Mouse (Mus musculus): ENCODE data around the gene Gm49333.
"Not testable (repeated sequence)": the region's sequence is repeated elsewhere in the genome, so short reads cannot be mapped to it uniquely, and the experiment has no call there.

The Gm49333 gene

DNA sequence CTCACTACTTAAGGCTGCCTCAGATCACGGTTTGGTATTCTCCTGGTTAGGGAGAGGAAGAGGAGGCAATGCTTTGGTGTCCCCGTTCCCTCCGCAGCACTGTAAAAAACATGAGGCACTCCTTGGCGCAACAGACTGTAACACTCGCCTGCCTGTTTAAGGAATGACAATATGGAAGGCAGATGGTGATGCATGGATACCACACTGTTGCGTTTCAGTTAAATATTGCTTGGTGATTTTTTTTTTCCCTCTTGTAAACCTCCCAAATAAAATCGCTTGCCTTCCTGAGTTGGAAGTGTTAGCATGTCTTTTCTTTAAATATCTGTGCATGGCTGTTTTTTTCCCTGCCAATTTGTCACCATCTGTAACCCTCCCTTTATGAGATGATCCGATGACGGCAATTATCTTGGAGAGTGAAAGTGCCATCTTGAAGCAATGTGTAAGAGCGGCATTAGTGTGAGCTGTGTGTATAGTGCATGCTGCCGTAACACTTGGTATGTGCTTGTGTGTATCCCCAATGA is 17.5 kb downstream of the Gm49333 start:
- DNase-seq, result peak; percentile 58

DNA sequence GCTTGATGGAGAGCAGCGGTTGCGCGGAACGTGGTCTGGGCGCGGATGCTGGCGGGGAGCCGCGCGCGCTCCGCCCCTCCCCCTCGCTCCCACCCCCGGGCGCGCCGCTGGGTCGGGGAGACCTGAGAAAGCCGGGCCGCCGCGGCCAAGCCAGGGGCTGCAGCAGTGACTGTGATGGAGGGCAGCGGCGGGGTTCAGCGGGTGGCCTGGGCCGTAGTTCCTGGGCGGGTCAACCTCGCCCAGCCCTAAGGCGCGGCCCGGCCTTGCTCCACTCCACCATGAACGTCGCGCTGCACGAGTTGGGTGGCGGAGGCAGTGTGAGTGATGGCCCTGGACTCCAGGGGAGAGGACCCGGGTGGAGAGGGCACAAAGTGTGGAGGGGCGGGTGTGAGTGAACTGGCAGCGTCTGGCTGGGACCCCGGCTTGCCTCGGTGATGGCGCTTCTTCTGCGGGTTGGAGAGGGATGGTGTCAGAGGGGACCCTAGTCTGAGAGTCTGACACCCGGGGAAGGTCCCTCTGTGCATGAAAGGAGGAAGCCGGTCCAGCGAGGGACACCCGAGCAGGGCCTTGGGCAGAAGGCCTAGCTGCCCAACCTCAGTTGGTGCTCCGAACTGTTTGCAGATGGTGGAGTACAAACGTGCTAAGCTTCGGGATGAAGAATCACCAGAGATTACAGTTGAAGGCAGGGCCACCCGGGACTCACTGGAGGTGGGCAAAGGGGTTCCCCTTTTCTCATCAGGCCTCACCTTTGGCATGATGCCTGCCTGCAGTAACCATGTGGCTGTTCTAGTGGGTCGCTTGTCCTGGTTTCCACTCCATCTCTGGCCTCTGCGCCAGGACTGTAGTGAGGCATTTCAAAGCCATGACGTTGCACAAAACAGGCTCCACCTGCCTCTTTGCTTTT is 18.6 kb downstream of the Gm49333 start, which contains the start of gene Ece2:
Ece2 (plus strand) TSS at position 98 of the 904 bp plus-strand sequence.
- DNase-seq, result peak; percentile 31

DNA sequence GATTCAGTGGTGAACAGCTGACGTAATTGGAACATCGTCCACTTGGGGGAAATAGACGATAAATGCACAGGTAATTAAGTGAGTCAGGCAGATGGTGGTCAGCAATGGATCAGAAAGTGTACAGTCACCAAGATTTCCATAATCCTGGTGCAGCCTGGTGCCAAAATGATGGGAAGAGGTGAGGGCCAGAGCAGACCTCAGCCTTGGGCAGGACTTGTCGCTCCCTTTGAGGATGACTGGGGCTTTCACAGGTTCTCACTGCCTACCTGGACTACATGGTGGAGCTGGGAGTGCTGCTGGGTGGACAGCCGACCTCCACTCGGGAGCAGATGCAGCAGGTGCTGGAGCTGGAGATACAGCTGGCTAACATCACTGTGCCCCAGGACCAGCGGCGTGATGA is 26.0 kb downstream of the Gm49333 start:
- no peak for DNase-seq

DNA sequence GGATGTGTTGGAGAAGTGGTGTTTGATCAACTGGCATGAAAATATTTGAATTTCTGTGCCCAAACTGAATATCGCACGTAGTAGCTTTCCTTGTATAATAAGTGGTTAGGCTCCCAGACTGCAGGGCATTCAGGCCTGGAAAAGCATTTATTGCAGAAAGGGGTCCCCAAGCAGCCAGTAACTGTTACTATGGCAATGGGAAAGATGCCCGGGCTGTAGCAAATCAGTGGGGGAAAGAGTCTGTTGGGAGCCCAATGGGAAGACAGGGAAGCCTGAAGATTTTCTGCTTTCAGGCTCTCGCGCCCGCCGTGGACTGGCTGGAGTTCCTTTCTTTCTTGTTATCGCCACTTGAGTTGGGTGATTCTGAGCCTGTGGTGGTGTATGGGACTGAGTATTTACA is 27.0 kb downstream of the Gm49333 start:
- peak; percentile 33 for DNase-seq

DNA sequence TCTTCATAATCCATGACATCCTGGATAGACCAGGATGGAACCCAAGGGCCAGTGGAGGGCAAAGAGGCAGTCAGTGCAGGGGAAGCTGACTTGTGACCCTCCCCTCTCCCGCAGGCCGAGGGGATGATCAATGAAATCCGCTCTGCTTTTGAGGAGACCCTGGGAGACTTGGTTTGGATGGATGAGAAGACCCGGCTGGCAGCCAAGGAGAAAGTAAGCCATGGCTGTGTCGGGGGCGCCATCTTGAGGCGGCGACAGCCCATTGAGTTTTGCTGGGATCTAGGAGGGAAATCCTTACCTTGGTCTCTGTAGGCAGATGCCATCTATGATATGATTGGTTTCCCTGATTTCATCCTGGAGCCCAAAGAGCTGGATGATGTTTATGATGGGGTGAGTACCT is 30.8 kb downstream of the Gm49333 start:
- DNase-seq, result peak; percentile 78

DNA sequence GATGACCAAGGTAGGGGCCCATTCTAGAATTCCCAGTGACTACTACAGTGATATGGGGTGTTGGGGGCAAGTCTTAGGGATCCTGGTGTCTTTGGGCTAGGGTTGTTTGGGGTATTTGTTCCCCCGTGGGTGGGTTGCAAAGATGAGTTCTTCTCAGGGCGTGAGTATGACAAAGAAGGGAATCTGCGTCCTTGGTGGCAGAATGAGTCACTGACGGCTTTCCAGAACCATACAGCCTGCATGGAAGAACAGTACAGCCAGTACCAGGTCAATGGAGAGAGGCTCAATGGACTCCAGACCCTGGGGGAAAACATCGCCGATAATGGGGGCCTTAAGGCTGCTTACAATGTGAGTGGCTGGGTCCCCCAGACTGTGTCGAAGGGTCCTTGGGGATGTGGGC is 32.5 kb downstream of the Gm49333 start:
- no peak for DNase-seq

DNA sequence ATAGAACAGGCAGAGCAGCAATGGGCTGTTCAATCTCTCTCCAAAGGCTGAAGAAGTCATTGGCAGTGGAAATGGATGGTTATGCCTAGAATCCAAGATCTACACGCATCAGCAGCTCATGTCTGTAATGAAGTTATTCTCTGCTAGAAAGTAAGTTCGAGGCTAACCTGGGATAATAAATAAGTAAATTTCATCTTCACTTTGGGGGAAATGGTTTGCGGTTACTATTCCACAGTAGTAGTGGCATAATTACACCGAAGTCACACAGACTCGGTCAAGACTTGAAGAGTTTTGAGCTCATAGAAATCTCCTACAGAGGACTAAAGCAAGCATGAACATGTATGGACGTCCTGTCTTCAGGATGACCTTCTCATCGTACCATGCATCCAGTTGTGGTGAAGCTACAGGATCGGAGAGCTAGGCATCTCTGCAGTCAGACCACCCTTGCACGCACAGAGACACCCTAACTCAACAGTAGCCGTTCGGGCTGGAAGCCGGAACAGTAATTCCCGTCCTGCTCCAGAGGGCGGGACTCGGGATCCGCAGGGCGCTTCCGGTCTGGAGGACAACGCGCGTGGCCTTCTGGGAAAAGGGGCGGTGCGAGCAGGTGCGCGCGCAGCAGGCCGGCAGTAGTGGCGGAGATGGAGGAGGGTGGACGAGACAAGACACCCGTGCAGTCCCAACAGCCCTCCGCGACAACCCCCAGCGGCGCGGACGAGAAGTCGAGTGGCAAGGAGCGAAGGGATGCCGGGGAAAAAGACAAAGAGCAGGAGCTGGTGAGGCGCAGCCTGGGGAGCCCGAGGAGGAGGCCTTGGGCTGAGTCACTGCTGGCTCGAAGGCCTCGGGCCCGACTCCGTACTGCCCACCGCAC is 39.9 kb downstream of the Gm49333 start, which contains the start of gene Psmd2:
Psmd2 (plus strand) TSS at position 577 of the 871 bp plus-strand sequence.
- peak; percentile 98 for DNase-seq

DNA sequence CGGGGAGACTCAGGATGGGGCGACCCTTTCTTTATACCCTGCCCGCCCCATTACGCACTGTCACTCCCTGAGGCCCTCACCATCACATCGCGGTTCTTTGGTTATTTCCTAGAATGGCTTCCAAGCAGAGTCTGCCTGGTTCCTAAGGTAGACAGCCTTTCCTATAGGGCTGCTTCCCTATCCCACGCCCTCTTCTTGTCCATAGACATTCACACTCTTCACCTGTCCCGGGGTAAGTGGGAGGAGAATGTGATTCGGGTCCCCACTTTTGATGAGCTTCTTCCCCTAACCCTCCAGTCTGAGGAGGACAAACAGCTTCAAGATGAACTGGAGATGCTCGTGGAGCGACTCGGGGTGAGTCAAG is 40.5 kb downstream of the Gm49333 start:
- DNase-seq, result no peak

DNA sequence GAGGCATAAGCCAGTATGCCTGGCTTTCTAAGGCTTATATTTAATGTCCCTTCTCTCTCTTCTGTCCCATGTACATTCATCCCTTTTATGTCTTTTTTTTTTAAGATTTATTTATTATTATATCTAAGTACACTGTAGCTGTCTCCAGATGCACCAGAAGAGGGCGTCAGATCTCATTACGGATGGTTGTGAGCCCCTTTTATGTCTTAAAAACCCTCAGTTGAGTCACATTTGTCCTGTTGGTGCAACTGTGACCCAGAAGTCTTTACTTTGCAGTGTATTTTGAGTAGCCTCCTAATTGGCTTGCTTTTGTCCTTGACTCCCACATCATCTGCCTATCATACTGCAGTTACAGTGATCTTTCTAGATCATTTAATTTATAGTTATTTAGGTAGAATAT is 41.9 kb downstream of the Gm49333 start:
- no peak for DNase-seq

DNA sequence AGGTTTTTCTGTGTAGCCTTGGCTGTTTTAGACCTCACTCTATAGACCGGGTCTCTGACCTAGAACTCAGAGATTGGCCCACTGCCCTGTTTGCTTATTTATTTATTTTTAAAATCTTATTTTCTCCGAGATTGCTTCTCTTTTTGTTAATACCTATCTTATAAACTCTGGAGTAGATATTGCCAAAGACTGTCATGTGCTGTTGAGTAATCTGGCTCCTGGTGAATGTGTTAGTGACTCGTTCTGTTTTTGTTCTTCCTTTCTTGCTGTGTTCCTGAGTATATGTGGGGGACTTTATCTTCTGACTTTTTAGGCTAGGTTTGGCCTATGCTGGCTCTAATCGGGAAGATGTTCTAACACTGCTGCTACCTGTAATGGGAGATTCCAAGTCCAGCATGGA is 46.3 kb downstream of the Gm49333 start:
- no peak for DNase-seq

DNA sequence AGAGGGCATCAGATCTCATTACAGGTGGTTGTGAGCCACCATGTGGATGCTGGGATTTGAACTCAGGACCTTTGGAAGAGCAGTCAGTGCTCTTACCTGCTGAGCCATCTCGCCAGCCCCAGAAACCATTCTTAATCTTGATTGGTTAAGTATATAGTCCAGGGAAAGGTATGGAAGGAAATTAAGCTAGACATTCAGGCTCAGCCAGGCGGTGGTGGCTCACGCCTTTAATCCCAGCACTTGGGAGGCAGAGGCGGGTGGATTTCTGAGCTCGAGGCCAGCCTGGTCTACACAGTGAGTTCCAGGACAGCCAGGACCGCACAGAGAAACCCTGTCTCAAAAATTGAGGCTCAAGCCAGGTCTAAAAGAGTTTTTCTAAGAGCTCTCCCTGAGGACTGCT is 56.6 kb downstream of the Gm49333 start, which contains the start of gene Eif4g1:
Eif4g1 (plus strand) TSS at position 301 of the 400 bp plus-strand sequence.
- not testable (repeated sequence) for DNase-seq

DNA sequence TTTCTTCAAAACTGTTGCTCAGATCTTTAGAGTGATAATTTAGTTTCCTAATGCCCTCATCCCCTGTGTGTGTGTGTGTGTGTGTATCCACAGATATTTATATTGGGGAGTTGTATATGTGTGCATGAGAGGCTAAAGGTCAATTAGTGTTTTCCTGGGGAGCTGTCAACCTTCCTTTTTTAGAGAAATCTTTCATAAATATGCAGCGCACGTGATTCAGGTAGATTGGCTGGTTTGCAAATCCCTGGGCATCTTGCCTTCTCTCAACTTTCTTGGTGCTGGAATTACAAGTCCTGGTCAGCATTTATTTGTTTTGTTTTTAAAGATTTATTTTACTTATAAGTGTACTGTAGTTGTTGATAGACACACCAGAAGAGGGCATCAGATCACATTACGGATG is 58.9 kb downstream of the Gm49333 start:
- no peak for DNase-seq

DNA sequence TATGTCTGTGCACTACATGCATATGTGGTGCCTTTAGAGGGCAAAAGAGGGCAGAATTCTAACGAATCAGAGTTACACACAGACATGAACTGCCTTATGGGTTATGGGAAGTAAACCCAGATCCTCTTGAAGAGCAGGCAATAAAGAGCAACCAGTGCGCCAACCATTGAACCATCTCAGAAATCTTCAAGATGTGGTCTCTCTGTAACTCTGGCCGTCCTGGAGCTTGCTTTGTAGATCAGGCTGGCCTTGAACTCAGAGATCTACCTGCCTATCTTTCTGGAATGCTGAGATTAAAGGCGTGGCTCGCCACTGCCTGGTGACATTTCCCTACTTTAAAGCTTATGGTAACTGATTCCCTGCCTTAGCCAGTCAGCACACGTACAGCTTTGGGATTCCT is 60.5 kb downstream of the Gm49333 start:
- DNase-seq, result no peak

DNA sequence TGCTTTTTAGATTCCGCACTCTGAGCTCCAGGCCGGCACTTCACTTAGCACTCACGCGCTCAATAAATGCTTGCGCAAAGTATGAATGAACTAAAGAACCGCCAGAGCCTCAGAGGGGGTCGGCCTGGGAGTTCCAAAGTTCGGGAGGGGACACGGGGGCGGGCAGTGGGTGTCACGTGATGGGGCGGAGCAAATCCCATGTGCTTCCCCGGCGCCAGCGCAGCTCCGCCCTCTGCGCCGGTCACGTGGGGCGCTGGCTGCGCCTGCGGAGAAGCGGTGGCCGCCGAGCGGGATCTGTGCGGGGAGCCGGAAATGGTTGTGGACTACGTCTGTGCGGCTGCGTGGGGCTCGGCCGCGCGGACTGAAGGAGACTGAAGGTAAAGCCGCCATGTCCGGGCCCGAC is 61.1 kb downstream of the Gm49333 start:
- peak; percentile 98 for DNase-seq

DNA sequence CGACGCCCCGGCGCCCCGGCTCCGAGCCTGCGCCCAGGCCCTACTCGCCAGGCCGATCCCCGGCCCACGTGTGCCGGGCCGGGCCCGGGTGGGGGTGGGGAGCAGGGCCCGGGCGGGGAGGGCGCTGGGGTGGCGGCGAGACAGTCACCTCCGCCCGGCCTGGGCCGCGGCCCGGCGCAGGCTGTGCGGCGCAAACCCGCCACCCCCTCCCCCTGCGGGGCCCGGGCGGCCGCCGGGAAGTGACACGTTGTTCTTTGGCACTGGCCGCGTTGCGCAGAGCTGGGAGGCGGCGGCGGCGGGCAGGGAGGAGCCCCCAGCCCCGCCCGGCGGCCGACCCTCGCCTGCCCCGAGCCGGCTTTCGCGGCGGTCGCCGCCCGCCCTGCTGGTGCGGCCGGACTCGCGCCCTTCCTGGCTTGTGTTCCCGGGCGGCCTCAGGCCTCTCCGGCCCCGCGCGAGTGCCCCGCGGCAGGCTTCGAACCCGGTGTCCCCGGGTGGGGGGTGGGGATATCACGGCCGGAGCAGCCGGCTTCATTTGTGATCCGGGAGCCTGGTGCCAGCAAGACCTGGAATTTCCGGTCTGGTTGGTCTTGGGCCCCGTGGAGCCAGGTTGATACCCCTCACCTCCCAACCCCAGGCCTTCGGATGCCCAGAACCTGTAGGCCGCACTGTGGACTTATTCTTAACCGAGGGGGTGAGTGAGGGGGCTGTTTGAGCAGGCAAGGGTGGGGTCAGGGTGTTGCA is 61.7 kb downstream of the Gm49333 start:
- DNase-seq, result no peak

DNA sequence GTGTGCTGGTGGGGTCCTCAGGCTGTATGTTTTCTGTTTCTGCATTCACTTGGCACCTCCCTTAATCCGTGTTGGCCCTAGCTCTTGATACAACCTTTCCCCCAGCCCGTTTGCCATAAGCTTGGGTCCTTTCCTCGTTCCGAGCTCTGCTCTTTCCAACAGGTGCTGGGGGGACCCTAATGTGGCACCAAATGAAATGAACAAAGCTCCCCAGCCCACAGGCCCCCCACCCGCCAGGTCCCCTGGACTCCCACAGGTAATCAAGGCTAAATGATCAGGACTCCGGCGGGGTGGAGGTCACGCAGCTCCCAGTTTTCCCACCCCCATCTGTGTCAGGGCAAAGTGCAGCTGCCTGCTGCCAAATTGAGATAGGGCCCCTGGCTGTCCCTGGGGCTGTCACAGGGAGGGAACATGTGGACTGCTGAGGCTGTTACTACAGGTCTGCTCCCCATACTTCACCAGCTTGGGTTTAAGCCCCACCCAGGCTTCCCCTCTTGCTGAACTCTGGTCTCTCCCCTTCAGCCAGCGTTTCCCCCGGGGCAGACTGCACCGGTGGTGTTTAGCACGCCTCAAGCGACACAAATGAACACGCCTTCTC is 62.4 kb downstream of the Gm49333 start:
- no peak for DNase-seq

DNA sequence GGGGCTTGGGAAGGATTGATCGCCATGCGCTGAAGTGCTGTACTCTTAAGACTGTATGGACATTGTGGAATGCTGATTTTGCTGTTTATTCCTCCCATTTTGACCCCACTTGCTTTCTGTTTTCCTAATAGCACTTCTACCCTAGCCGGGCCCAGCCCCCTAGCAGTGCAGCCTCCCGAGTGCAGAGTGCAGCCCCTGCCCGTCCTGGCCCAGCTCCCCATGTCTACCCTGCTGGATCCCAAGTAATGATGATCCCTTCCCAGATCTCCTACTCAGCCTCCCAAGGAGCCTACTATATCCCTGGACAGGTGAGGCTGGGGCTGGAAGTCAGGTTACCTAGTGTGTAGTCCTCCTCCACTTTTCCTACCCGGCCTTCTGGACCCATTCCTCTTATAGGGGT is 63.8 kb downstream of the Gm49333 start:
- DNase-seq, result no peak

DNA sequence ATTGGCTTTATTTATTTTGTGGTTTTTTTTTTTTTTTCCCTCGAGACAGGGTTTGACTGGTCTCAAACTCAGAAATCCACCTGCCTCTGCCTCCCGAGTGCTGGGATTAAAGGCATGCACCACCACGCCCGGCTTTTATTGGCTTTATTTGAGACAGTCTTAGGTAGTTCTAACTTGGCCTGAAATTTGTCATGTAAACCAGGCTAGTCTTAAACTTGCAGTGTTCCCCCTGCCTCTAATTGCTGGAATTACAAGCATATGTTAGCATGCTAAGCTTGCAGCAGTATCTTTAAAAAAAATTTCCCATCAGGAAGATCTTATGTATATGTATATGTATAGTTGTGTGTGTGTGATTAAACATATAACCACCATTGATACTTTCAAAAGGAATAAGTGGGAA is 65.3 kb downstream of the Gm49333 start:
- DNase-seq, result no peak

DNA sequence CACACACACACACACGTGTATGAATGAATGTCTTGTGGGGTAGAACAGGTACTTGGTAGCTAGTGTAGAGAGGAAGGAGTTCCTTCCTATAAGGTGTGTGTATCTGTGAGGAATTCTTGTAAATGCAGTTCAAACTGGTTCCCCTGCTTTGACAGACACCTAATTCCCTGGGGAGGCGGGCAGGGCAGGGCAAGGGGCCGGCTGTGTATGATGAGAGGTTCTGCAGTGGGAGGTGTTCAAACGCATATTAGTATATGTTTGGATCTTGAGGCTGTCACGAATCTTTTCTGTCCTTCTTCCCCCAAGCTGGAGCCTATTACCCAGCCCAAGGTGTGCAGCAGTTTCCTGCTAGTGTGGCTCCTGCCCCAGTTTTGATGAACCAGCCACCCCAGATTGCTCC is 66.0 kb downstream of the Gm49333 start:
- DNase-seq, result no peak

DNA sequence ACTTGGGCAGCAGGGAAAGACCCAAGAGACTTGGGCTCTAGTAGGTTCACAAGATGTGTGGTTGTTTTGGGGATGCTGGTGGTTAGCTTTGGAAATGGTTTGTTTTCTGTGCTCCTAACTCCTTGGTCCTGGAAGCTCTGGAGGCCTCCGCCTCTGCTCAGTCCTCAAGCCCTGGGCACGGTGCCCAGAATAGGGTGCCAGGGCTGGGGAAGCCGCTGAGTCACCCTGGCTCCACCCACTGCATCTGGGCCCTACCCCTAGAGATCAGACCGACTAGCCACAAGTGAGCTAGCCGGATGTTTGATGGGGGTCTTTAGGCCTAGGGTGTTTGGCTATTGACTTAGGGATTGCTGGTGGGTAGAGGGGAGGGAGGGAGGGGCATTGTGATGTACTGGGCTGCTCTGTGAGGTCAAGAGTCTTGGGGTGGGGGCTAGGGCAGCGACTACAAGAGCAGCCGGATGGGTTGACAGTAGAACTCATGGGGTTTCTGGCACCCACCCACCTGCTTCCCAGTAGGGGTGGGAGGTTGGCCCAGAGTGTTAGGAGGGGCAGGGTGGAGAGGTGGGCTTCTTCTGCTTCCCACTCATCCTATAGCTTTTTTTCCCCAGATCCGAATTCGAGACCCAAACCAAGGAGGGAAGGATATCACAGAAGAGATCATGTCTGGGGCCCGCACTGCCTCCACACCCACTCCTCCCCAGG is 66.7 kb downstream of the Gm49333 start:
- DNase-seq, result peak; percentile 68

DNA sequence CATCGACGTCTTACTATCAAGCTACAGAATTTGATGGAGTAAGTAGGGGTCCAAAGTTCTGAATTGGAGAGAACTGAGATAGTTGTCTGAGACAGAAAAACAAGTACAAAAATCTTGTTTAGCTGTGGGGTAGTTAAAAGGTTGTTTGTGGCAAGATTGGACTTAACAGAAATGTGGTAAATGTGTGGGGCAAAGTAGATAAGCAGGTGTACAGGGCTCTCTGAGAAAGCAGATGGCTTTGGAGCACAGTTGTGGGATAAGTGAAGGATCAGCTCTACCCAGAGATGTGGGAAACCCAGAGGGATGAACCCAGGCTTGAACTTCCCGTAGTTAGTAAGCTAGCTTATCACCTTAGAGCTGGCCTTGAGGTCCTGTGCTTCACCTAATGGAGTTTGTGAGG is 79.4 kb downstream of the Gm49333 start:
- DNase-seq, result no peak

DNA sequence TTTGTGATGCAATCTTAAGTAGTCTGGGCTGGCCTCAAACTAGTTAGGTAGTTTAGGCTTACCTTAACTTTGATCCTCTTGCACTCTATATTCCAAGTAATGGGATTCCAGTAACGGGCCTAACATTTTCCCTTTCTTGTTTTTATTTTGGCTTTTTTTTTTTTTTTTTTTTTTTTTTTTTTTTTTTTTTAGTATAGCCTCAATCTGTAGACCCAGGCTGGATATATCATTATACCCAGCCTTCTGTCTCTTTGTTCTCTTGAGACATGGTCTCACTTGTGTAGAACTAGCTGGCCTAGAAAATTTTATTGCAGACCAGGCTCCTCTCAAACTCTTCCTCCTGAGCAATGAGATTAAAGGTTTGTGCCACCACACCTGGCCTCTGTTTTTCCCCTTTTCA is 80.2 kb downstream of the Gm49333 start:
- no peak for DNase-seq
